Mouse (Mus musculus): ENCODE data around the gene Met.

GRCm38 (mm10) chr6:17505530-17505929 lies 41.9 kb downstream of the Met start:
- TF ChIP-seq CHD2 (IDR thresholded peaks at IDR 0.05; ENCODE audit: low read depth, low read length) (no peak), ZC3H11A (IDR thresholded peaks at IDR 0.05; ENCODE audit: borderline replicate concordance, low read depth, low read length) (no peak), ZNF384 (IDR thresholded peaks at IDR 0.05; ENCODE audit: low read depth, low read length) (no peak), HCFC1 (IDR thresholded peaks at IDR 0.05; ENCODE audit: borderline replicate concordance, insufficient read depth, low read length) (no peak)

All from ES-E14 (cell line).